Mouse (Mus musculus) hindbrain, embryonic 16.5 days (tissue): ENCODE measurements around the gene Yae1d1. TPM values are rescaled to one million over a fixed set of nuclear protein-coding genes. Genes with fewer than 3 reads are reported as not detected.

Experiments used
- ATAC-seq: fragments of 200-750 bp; cut with Nextera tagmentation; 2 replicates; pipeline ENCODE4 v1.8.0; 2017; ENCODE audit warnings: moderate TSS enrichment, moderate library complexity
- H3K27ac ChIP-seq: fragments of 300-500 bp; sonication (generic); 2 replicates; pipeline ENCODE4 v1.5.1; 2014; ENCODE audit warnings: low read depth, mild to moderate bottlenecking, control low read depth, low read length, moderate library complexity
- H3K27me3 ChIP-seq: fragments of 300-500 bp; sonication (generic); replicated peaks from 2 replicates; pipeline ENCODE4 v1.6.1; 2014; ENCODE audit warnings: low read length; ENCODE audit not compliant: control insufficient read depth, insufficient read depth
- H3K36me3 ChIP-seq: fragments of 300-500 bp; sonication (generic); 2 replicates; pipeline ENCODE4 v1.6.1; 2014; ENCODE audit warnings: mild to moderate bottlenecking, low read length, moderate library complexity, mixed read lengths; ENCODE audit not compliant: control insufficient read depth, insufficient read depth
- H3K4me1 ChIP-seq: fragments of 300-500 bp; sonication (generic); 2 replicates; pipeline ENCODE4 v1.6.1; 2014; ENCODE audit warnings: low read depth, low read length; ENCODE audit not compliant: control insufficient read depth, insufficient read depth
- H3K4me2 ChIP-seq: fragments of 300-500 bp; sonication (generic); 2 replicates; pipeline ENCODE4 v1.6.1; 2014; ENCODE audit warnings: mild to moderate bottlenecking, low read length, control low read depth, moderate library complexity
- H3K4me3 ChIP-seq: fragments of 300-500 bp; sonication (generic); 2 replicates; pipeline ENCODE4 v1.5.1; 2014; ENCODE audit warnings: mild to moderate bottlenecking, low read length, control low read depth, moderate library complexity
- H3K9ac ChIP-seq: fragments of 300-500 bp; sonication (generic); 2 replicates; pipeline ENCODE4 v1.6.1; 2014; ENCODE audit warnings: low read depth, mild to moderate bottlenecking, control low read depth, low read length, moderate library complexity
- H3K9me3 ChIP-seq: fragments of 300-500 bp; sonication (generic); 2 replicates; pipeline ENCODE4 v1.6.1; 2014; ENCODE audit warnings: mild to moderate bottlenecking, low read length, moderate library complexity; ENCODE audit not compliant: control insufficient read depth
- WGBS: fragments of 180-500 bp; shearing (Covaris S2); extraction: QIAGEN DNeasy Blood & Tissue Kit; methylation state at CpG from one replicate; pipeline ENCODE4 v1.1.7; 2014; 5-methylcytosine and 5-hydroxymethylcytosine counted together
- polyA plus RNA-seq: library from polyadenylated mRNA; unstranded; fragments of >200 nt; fragmentation: Nextera tagmentation; extraction: Ambion mirVana; gene quantifications from 2 replicates; pipeline ENCODE4 v1.2.1, GENCODE M21; 2015

The Yae1d1 gene
- 73.2 and 78.2 TPM in 2 replicates for polyA plus RNA-seq

DNA sequence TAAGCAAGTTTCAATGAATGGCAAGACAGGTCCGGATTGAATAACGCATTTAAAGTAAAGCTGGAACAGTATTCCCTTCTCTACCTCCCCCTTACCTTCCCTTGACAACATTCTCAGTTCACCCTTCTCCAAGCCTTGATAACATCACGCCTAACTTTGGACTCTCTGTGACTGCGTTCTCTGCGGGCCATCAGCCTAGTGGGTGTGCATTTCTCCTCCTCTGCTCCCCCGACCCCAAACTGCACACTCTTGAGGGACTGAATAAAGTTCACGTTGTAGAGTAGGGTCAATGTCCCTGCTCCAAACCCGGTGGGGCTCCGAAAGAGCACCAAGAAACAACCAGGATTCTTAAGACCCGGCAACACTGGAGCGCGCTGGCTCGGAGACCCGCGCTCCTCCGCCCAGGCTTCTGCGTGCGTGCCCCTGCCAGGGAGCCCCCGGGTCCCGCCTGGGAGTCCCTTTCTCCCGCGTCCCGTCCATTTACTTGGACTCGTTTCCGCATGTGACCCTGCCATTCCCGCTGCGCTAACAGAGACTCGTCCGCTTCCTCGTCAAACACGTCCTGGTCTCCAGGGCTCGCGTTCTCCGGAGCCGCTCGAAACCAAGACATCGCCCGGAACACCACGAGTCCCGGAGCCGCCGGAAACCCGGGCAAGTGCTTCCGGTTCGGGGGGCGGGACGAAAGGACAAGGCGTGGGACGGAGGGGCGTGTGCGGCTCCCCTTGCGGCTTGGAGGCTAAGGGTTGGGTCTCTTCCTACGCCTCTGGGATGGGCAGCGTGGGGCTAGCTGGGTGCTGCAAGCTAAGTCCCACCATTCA is at the start of gene Yae1d1:
TSS of gene Yae1d1 (minus strand) at position 653 of the 818 bp plus-strand sequence.
- no peaks in the 10 kb centered on the region for H3K36me3 ChIP-seq
- H3K9me3 ChIP-seq = no peaks in the 10 kb centered on the region
- under 1% methylated on average over 53 of the region's 54 CpGs for WGBS
- H3K27ac ChIP-seq = peak within 1 kb of the TSS; percentile 82
- H3K27me3 ChIP-seq = no peaks in the 10 kb centered on the region
- peak within 1 kb of the TSS; percentile 57 for H3K4me3 ChIP-seq
- ATAC-seq = peak; percentile 100
- peaks cover 7% of the 10 kb centered on the region for H3K4me1 ChIP-seq
- H3K4me2 ChIP-seq = peak within 1 kb of the TSS; percentile 90
- peak within 1 kb of the TSS; percentile 69 for H3K9ac ChIP-seq

DNA sequence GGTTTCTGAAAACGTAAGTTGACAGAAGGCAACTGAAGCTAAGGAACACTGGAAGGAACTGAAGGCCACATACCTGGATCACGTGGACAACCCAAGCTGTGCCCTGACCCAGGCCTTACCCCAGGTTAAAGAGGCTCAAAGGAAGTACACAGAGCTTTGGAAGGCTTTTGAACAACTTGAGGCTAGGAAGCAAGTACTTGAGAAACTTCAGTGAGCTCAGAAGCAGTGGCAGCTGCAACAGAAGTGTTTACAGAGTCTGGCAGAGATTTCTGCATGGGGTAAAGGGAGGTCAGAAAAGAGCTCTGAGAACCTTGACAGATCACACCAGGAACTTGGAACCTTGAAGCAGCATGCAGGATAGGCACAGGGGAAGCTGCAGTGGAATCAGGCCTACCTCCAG is 45.7 kb upstream of the Yae1d1 start:
- Histone ChIP-seq H3K27me3 (no peaks in the 10 kb centered on the region), H3K4me3 (no peak overlapping the region), H3K9ac (no peak overlapping the region), H3K27ac (no peak overlapping the region), H3K36me3 (no peaks in the 10 kb centered on the region), H3K4me1 (no peaks in the 10 kb centered on the region), H3K4me2 (no peak overlapping the region), H3K9me3 (no peaks in the 10 kb centered on the region)
- 79% methylated on average over 2 of the region's 2 CpGs for whole genome bisulfite sequencing
- no peak for ATAC-seq

DNA sequence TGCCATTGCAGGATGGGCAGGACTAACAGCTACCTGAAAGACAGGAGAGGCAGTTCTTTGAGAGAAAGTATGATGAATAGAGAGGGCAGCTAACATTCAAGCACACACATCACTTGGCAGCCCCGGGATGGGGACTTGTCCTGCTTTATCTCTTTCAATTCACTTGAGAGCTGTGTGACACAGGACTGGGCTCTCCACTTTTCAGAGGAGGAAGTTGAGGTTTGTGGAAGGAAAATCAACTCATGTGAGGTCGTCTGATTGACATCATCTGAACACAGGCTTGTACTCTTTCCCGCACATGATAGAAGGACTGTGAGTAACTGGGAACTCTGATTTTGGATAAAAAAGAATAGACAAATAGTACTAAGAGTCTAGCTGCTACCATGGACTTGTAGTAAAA is 23.5 kb upstream of the Yae1d1 start:
- no peak for ATAC-seq
- Histone ChIP-seq H3K4me1 (no peaks in the 10 kb centered on the region), H3K9me3 (no peaks in the 10 kb centered on the region), H3K27me3 (no peaks in the 10 kb centered on the region), H3K27ac (no peak overlapping the region), H3K4me2 (no peak overlapping the region), H3K9ac (no peak overlapping the region), H3K36me3 (no peaks in the 10 kb centered on the region), H3K4me3 (no peak overlapping the region)
- WGBS = 86% methylated on average over 3 of the region's 3 CpGs

DNA sequence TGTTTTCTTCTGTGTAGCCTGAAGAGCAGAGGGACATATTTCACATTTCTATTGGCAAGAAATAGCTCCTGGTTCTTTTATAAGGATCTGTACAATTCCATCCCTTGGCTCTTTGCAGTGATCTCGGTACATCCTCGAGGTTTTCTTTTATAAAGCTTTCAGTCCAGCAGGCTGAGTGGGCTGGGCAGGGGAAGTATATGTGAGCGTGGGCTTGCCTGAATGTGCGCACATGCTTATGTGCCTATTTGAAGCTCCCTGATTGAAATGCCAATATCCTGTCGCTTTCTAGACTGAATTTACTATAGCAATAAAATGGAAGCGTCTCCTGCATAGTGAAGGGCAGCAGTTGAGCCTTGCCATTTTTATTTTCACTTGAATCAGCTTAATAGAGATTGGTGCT is 20.1 kb upstream of the Yae1d1 start:
- Histone ChIP-seq H3K36me3 (no peaks in the 10 kb centered on the region), H3K27me3 (no peaks in the 10 kb centered on the region), H3K4me3 (no peak overlapping the region), H3K9ac (no peak overlapping the region), H3K4me1 (no peaks in the 10 kb centered on the region), H3K27ac (no peak overlapping the region), H3K9me3 (no peaks in the 10 kb centered on the region), H3K4me2 (no peak overlapping the region)
- ATAC-seq = no peak
- WGBS = 77% methylated on average over 6 of the region's 6 CpGs

DNA sequence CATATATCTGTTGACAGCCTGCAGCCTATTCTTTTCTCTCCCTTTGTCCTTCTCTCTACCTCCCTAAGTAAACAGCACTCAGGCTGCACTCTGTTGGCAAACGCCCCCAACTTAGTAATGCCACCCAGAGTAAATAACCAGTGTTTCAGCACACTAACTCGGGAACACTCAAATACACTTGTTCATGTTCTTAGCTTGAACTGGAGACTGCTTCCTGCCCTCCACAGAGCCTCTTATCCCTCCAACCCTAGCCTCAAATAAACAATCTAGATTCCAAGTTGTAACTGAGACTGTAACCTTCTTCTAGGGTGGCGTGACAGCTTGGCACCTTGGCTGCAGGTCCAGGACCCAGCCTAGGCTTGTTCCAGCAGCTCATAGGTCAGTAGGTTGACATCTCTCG is 17.9 kb upstream of the Yae1d1 start:
- Histone ChIP-seq H3K9ac (no peak overlapping the region), H3K4me3 (no peak overlapping the region), H3K27me3 (no peaks in the 10 kb centered on the region), H3K4me1 (no peaks in the 10 kb centered on the region), H3K9me3 (no peaks in the 10 kb centered on the region), H3K27ac (no peak overlapping the region), H3K36me3 (no peaks in the 10 kb centered on the region), H3K4me2 (no peak overlapping the region)
- ATAC-seq = no peak
- 82% methylated on average over 4 of the region's 4 CpGs for WGBS

DNA sequence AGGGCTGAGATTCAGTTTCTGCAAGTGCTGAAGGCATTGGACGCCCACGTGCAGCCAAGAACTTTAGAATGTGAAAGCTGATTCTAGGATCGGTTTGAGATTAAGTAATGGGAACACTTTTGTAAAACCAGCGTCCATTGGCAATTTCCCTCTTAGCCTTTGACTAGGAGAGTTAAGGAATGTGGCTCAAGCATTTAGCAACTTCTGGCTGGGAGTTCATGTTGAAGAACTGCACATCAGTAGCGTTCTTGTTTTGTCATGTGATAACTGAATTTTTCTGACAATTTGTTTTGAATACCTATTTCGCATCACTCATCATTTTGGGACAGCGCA is 332 bp upstream of the Yae1d1 start:
- Histone ChIP-seq H3K27ac (peak overlapping the region; percentile 57; the same call in 1 of the 2 replicates), H3K36me3 (no peaks in the 10 kb centered on the region), H3K9me3 (no peaks in the 10 kb centered on the region), H3K4me3 (peak overlapping the region; percentile 57), H3K27me3 (no peaks in the 10 kb centered on the region), H3K9ac (peak overlapping the region; percentile 69), H3K4me2 (peak overlapping the region; percentile 90), H3K4me1 (peaks cover 7% of the 10 kb centered on the region)
- 34% methylated on average over 7 of the region's 7 CpGs for WGBS
- ATAC-seq = no peak

DNA sequence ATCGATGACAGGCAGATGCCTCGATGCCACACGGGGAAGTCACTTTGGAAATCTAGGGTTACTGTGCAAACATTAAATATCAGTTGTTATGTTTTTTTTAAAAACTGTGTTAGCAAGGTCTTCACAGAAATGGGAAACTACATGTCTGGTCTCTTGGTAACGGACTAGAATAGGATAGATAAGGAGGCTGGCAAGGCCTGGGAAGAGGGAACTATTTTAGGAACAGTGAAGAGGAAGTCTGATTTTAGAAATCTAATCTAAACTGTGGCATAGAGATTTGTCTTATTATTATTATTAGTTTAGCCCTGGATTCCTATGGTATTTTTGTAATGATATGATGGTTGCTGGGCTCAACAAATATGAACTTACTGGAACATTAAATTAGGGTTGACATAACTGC is 1.1 kb downstream of the Yae1d1 start:
- H3K4me3 ChIP-seq = no peak overlapping the region; the same call in 1 of the 2 replicates
- peak overlapping the region; percentile 90; the same call in 1 of the 2 replicates for H3K4me2 ChIP-seq
- H3K4me1 ChIP-seq = peaks cover 7% of the 10 kb centered on the region
- H3K9me3 ChIP-seq = no peaks in the 10 kb centered on the region
- H3K27me3 ChIP-seq = no peaks in the 10 kb centered on the region
- 89% methylated on average over 4 of the region's 4 CpGs for WGBS
- H3K36me3 ChIP-seq = peaks cover 6% of the 10 kb centered on the region; the same call in 1 of the 2 replicates
- ATAC-seq = no peak
- H3K27ac ChIP-seq = no peak overlapping the region
- H3K9ac ChIP-seq = no peak overlapping the region

DNA sequence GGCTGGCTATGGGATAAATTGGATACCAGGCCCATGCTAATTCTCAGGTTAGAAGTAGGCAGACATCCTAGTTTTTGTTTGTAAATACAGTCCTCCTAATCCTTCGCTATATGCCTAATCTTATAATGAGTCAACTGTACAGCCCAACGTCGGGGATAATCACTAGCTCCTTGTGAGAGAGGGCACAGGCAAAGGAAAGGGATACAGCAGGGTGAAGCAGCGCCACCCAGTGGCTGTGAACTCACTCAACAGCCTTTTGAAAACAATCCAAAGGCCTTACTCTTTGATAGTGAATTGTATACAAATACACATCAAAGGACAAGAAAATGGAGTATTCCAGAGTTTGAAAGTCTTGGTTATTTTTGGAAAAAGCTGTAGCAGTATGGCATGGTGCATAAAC is 10.0 kb downstream of the Yae1d1 start:
- 51% methylated on average over 4 of the region's 4 CpGs for WGBS
- peaks cover 17% of the 10 kb centered on the region; the same call in 1 of the 2 replicates for H3K36me3 ChIP-seq
- H3K9ac ChIP-seq = no peak overlapping the region
- ATAC-seq = no peak
- no peak overlapping the region for H3K27ac ChIP-seq
- peaks cover 3% of the 10 kb centered on the region; the same call in 1 of the 2 replicates for H3K9me3 ChIP-seq
- no peaks in the 10 kb centered on the region for H3K4me1 ChIP-seq
- H3K27me3 ChIP-seq = no peaks in the 10 kb centered on the region
- H3K4me3 ChIP-seq = no peak overlapping the region
- H3K4me2 ChIP-seq = no peak overlapping the region

DNA sequence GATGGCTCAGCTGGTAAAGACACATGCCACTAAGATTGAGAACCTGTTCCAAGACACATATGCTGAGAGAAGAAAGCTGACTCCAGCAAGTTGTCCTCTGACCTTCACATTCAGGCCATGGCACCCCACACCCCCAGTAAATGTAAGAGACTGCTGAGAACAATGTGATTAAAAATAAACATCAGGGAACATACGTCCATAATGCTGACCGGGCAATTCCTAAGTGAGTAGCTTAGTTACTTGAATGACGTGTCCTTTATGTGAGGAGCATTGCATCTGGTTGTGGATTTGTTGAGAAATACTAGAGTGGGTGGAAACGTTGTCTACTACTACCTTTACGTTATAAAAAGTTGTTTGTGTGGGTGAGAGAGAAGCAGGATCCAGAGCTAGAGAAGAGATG is 10.5 kb downstream of the Yae1d1 start:
- H3K9me3 ChIP-seq = peaks cover 3% of the 10 kb centered on the region; the same call in 1 of the 2 replicates
- WGBS = 83% methylated on average over 5 of the region's 5 CpGs
- H3K36me3 ChIP-seq = peaks cover 15% of the 10 kb centered on the region; the same call in 1 of the 2 replicates
- H3K27ac ChIP-seq = no peak overlapping the region
- ATAC-seq = no peak
- H3K4me1 ChIP-seq = no peaks in the 10 kb centered on the region
- H3K4me3 ChIP-seq = no peak overlapping the region
- no peak overlapping the region for H3K4me2 ChIP-seq
- H3K9ac ChIP-seq = no peak overlapping the region
- H3K27me3 ChIP-seq = no peaks in the 10 kb centered on the region
